Mouse (Mus musculus) G1E (cell line): ENCODE data around the gene Slc38a2.

Experiments used
- CTCF ChIP-seq: IDR thresholded peaks from 2 replicates; pipeline ENCODE4 v1.5.1; 2012; ENCODE audit warnings: low read depth, low read length, inconsistent platforms, mixed read lengths
- GATA1 ChIP-seq: IDR thresholded peaks from 2 replicates; pipeline ENCODE4 v1.6.1; 2012; ENCODE audit warnings: borderline replicate concordance, low read length, inconsistent platforms, mixed read lengths
- POLR2AphosphoS5 ChIP-seq: IDR thresholded peaks from 2 replicates; pipeline ENCODE4 v1.6.1; 2012; ENCODE audit warnings: low read depth, low read length, inconsistent platforms; ENCODE audit not compliant: insufficient replicate concordance
- TAL1 ChIP-seq: conservative IDR thresholded peaks from 2 replicates; pipeline ENCODE4 v1.6.1; 2012; ENCODE audit warnings: low read depth, low read length, inconsistent platforms, mixed read lengths

GRCm38 (mm10) chr15:96742591-96743241, 43.2 kb upstream of the Slc38a2 start:
- TF ChIP-seq CTCF = no peak
- no peak for TF ChIP-seq GATA1
- TF ChIP-seq POLR2AphosphoS5 = no peak
- no peak for TF ChIP-seq TAL1
